Mouse (Mus musculus): ENCODE results near the gene Stard3. TPM values are rescaled to one million over a fixed set of nuclear protein-coding genes. Genes with fewer than 3 reads are reported as not detected.

Gene Stard3
- polyA plus RNA-seq, 1 experiment = 271 TPM

DNA sequence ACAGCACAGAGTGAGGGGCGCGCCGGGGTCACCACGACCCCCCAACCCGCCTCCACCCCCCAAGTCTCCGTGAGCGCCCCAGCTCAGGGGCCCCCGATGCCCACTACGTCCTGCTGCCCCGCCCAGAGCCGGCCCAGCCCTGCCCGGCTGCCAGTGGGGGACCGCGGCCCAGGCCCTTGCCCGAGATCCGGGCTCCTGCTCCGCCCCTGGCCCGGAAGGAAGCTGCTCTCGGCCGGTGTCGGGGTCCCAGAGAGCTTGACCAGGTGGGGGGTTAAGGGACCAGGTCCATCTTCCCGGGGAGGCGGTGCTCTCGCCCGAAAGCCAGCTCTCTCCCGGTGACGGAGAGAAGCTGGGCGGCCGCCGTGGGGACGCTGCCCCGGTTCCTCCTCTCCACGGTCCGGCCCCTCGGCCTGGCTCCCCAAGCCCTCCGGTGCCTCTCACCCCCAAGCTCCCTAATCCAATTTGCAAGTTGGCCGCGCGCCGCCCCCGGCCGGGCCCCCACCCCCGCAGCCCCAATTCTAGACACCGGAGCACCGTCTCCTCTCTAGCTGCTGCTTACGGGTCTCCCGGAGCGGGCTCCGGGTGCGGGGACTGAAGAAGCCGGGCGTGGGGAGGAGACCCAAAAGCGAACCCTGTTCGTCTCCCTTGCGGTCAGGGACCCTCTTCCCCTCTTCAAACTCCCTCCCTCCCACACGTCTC is 29.6 kb upstream of the Stard3 start:
- Histone ChIP-seq H3K4me3 (ENCODE audit: control insufficient read depth, insufficient read depth, low read length) (no peak overlapping the region), H3K27me3 (ENCODE audit: control insufficient read depth, insufficient read depth, low read length) (peaks cover 49% of the 10 kb centered on the region), H3K4me1 (replicated peaks; ENCODE audit: control insufficient read depth, insufficient read depth, low read length) (no peaks in the 10 kb centered on the region; the same call in 1 of the 2 replicates), H3K36me3 (ENCODE audit: control insufficient read depth, insufficient read depth, low read length) (no peaks in the 10 kb centered on the region), H3K27ac (ENCODE audit: control insufficient read depth, insufficient read depth, low read length) (no peak overlapping the region)
- WGBS = 3% methylated on average over 52 of the region's 56 CpGs
- no peak for DNase-seq
- no peak for TF ChIP-seq POLR2A (IDR thresholded peaks at IDR 0.05; ENCODE audit: control insufficient read depth, extremely low read depth, insufficient read depth, low read length, poor library complexity)
- TF ChIP-seq CTCF (IDR thresholded peaks at IDR 0.05; ENCODE audit: borderline replicate concordance, control insufficient read depth, extremely low read depth, insufficient read depth, low read length, poor library complexity) = no peak

DNA sequence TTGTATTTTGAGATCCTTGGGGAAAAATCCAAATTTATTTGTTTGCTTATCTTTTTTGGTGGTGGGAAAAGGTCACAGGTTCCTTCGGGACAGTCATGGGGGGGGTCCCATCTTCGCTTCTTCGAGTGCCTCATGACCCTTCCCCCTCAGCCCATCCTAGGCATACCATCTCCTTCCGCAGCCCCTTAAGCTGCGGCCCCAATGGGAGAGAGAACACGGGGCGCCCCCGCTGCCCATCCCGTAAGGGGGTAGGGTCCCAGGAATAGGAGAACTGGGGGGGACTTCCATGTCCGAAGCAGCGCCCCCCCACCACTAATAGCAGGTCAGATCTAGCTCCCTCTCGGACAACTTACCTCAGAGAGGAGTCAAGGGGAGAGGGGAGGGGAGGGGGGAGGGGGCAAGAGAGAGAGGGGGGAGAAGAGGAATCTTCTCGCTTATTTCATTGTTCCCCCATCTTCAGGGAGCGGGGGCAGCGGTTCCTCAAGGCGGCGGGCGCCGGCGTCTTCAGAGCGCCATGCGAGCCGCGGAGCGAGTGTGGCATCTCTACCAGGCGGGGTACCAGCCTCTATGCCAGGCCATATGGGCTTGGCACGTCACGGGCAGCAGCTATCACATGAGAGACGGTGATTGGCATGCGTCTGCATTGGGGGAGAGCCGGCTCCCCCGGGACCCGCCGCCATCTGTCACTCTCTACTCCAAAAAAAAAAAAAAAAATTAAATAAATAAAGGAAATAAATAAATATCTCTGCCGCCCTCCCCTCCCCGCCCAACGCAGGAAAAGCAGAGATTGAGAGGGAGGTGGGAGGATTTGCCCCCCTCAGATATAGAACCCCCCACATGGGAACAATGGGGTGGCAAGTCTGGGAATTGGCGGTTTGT is 28.8 kb upstream of the Stard3 start, which contains the start of gene Neurod2:
TSS of gene Neurod2 (minus strand) at position 568 of the 879 bp plus-strand sequence.
- peaks cover 50% of the 10 kb centered on the region for H3K27me3 ChIP-seq (ENCODE audit: control insufficient read depth, insufficient read depth, low read length)
- no peak for TF ChIP-seq CTCF (IDR thresholded peaks at IDR 0.05; ENCODE audit: borderline replicate concordance, control insufficient read depth, extremely low read depth, insufficient read depth, low read length, poor library complexity)
- no peak within 1 kb of the TSS for H3K27ac ChIP-seq (ENCODE audit: control insufficient read depth, insufficient read depth, low read length)
- no peaks in the 10 kb centered on the region for H3K36me3 ChIP-seq (ENCODE audit: control insufficient read depth, insufficient read depth, low read length)
- no peak within 1 kb of the TSS for H3K4me3 ChIP-seq (ENCODE audit: control insufficient read depth, insufficient read depth, low read length)
- H3K4me1 ChIP-seq (replicated peaks; ENCODE audit: control insufficient read depth, insufficient read depth, low read length) = peaks cover under 1% of the 10 kb centered on the region; the same call in 1 of the 2 replicates
- 12% methylated on average over 38 of the region's 38 CpGs for WGBS
- no peak for DNase-seq

DNA sequence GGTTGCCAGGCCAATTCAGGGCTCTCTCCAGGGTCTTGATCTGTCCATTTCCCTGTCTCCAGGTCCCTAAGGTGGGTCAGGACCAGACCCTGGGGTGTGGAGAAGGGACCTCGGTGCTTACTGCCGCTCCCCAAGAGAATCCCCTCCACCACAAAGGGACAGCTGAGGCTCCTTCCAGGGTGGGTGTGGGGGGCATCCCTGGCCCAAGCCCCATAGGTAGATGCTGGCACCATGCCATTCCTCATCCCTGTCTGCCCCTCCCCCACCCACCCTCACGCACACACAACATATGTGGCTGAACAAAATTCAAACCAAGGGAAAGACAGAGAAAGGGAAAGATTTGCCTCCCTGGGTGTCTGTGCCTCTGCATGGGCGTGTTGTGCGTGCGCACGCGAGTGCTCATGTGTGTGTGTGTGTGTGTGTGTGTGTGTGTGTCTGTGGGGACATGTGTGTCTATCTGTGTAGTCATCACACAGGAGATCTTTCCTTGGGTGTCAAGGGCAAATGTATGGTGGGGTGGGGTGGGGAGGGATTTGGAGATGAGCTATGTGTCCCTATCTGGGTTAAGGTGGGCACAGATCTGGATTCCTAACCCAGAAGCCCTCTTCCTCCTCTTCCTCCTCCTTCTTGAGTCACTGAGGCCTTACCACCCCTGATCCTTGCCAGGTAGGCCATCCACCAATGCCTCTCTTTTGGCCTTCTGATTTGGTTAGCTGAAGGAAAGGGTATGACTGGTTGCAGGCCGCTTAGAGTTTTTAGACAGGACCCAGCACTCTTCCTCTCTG is 28.0 kb upstream of the Stard3 start:
- peaks cover 5% of the 10 kb centered on the region; the same call in 1 of the 2 replicates for H3K4me1 ChIP-seq (replicated peaks; ENCODE audit: control insufficient read depth, insufficient read depth, low read length)
- no peak for DNase-seq
- H3K27ac ChIP-seq (ENCODE audit: control insufficient read depth, insufficient read depth, low read length) = no peak overlapping the region
- H3K4me3 ChIP-seq (ENCODE audit: control insufficient read depth, insufficient read depth, low read length) = no peak overlapping the region
- H3K27me3 ChIP-seq (ENCODE audit: control insufficient read depth, insufficient read depth, low read length) = peaks cover 55% of the 10 kb centered on the region
- TF ChIP-seq POLR2A (IDR thresholded peaks at IDR 0.05; ENCODE audit: control insufficient read depth, extremely low read depth, insufficient read depth, low read length, poor library complexity) (no peak), CTCF (IDR thresholded peaks at IDR 0.05; ENCODE audit: borderline replicate concordance, control insufficient read depth, extremely low read depth, insufficient read depth, low read length, poor library complexity) (no peak)
- 52% methylated on average over 9 of the region's 9 CpGs for WGBS
- H3K36me3 ChIP-seq (ENCODE audit: control insufficient read depth, insufficient read depth, low read length) = no peaks in the 10 kb centered on the region

DNA sequence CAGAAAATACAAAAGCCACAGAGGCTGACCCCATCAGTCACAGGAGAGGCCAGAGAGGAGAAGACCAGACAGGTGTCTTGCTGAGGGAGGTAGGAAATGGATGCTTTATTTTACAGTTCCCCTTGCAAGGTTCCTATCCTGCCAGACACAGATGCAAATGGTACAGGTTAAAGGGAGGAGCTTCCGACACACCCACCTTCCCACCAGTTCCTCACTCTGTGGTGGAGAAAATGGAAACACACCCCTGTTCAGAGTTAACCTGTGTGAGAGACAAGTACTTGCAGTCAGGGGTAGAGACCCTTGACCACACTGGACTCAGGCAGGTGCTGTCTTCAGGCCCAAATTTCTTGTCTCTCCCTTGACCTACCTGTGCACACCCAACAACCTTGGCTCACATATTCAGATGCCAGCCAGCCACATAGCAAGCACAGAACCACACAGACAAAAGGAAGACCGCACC is 27.4 kb upstream of the Stard3 start:
- H3K27ac ChIP-seq (ENCODE audit: control insufficient read depth, insufficient read depth, low read length) = no peak overlapping the region
- H3K4me1 ChIP-seq (replicated peaks; ENCODE audit: control insufficient read depth, insufficient read depth, low read length) = peaks cover 5% of the 10 kb centered on the region; the same call in 1 of the 2 replicates
- H3K4me3 ChIP-seq (ENCODE audit: control insufficient read depth, insufficient read depth, low read length) = no peak overlapping the region
- WGBS = 67% methylated on average over 2 of the region's 2 CpGs
- DNase-seq = no peak
- peaks cover 58% of the 10 kb centered on the region for H3K27me3 ChIP-seq (ENCODE audit: control insufficient read depth, insufficient read depth, low read length)
- H3K36me3 ChIP-seq (ENCODE audit: control insufficient read depth, insufficient read depth, low read length) = no peaks in the 10 kb centered on the region
- TF ChIP-seq CTCF (IDR thresholded peaks at IDR 0.05; ENCODE audit: borderline replicate concordance, control insufficient read depth, extremely low read depth, insufficient read depth, low read length, poor library complexity) (no peak), POLR2A (IDR thresholded peaks at IDR 0.05; ENCODE audit: control insufficient read depth, extremely low read depth, insufficient read depth, low read length, poor library complexity) (no peak)

DNA sequence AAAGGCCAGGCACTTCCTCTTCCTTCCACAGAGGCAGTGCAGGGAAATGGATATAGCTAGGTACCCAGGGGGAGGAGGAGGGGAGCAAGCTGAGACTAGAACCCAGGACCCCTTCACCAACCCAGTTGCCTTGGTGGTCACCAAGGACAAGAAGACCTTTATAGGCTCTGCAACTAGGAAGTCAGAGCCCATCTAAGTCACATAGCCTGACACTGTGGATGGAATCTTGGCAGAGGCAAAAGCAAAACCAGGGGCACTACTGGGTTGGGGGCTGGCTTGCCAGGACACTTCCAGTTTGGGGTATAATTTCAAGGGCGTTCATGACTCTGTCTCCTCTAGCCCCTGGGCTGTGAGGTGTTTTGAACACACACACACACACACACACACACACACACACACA is 26.8 kb upstream of the Stard3 start:
- WGBS = 50% methylated on average over 1 of the region's 1 CpGs
- peaks cover 62% of the 10 kb centered on the region for H3K27me3 ChIP-seq (ENCODE audit: control insufficient read depth, insufficient read depth, low read length)

DNA sequence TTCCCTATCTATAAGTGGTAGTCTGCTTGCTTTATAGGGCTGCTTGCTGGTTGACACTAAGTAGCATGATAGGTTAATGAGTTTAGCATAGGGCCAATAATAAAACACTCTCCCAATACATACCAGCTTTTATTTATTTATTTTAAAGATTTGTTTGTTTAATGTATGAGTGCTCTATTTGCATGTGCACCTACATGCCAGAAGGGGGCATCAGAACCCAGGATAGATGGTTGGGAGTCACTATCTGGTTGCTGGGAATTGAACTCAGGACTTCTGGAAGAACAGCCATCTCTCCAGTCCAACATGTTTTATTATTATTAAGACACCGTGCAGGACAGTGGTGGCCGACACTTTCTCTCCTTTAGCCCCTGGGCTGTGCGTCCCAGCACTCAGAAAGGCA is 26.0 kb upstream of the Stard3 start:
- H3K36me3 ChIP-seq (ENCODE audit: control insufficient read depth, insufficient read depth, low read length) = no peaks in the 10 kb centered on the region
- 85% methylated on average over 3 of the region's 3 CpGs for WGBS
- no peak for DNase-seq
- H3K27me3 ChIP-seq (ENCODE audit: control insufficient read depth, insufficient read depth, low read length) = peaks cover 61% of the 10 kb centered on the region
- H3K27ac ChIP-seq (ENCODE audit: control insufficient read depth, insufficient read depth, low read length) = no peak overlapping the region
- H3K4me1 ChIP-seq (replicated peaks; ENCODE audit: control insufficient read depth, insufficient read depth, low read length) = peaks cover 7% of the 10 kb centered on the region
- TF ChIP-seq CTCF (IDR thresholded peaks at IDR 0.05; ENCODE audit: borderline replicate concordance, control insufficient read depth, extremely low read depth, insufficient read depth, low read length, poor library complexity) (no peak), POLR2A (IDR thresholded peaks at IDR 0.05; ENCODE audit: control insufficient read depth, extremely low read depth, insufficient read depth, low read length, poor library complexity) (no peak)
- H3K4me3 ChIP-seq (ENCODE audit: control insufficient read depth, insufficient read depth, low read length) = no peak overlapping the region

More for the DNA sequence above, 26.8 kb upstream of the Stard3 start:
- DNase-seq = no peak
- H3K36me3 ChIP-seq (ENCODE audit: control insufficient read depth, insufficient read depth, low read length) = no peaks in the 10 kb centered on the region
- no peak overlapping the region for H3K27ac ChIP-seq (ENCODE audit: control insufficient read depth, insufficient read depth, low read length)
- H3K4me3 ChIP-seq (ENCODE audit: control insufficient read depth, insufficient read depth, low read length) = no peak overlapping the region
- no peak for TF ChIP-seq POLR2A (IDR thresholded peaks at IDR 0.05; ENCODE audit: control insufficient read depth, extremely low read depth, insufficient read depth, low read length, poor library complexity)
- no peak for TF ChIP-seq CTCF (IDR thresholded peaks at IDR 0.05; ENCODE audit: borderline replicate concordance, control insufficient read depth, extremely low read depth, insufficient read depth, low read length, poor library complexity)
- peaks cover 5% of the 10 kb centered on the region; the same call in 1 of the 2 replicates for H3K4me1 ChIP-seq (replicated peaks; ENCODE audit: control insufficient read depth, insufficient read depth, low read length)

Measured in thymus, adult 2 months (tissue).